Mouse (Mus musculus): ENCODE measurements around the gene Clcn6.

Gene Clcn6

GRCm38 (mm10) chr4:148038600-148039253 lies at the start of gene Clcn6, which contains the start of gene Mthfr:
Gene Clcn6, minus strand, starts transcription at chr4:148038821.
Gene Mthfr, plus strand, starts transcription at chr4:148039077.
- peak; percentile 100 for DNase-seq

- peak; percentile 95 to 97 for DNase-seq
Measured at GRCm38 (mm10) chr4:148087907-148088527, 49.4 kb upstream of the Clcn6 start, which contains the start of gene Agtrap. Gene Agtrap, minus strand, starts transcription at chr4:148088031.

- no peak for DNase-seq
Measured at GRCm38 (mm10) chr4:148087091-148087906, 48.7 kb upstream of the Clcn6 start.

GRCm38 (mm10) chr4:148085907-148086305 lies 47.3 kb upstream of the Clcn6 start:
- DNase-seq: no peak

GRCm38 (mm10) chr4:148085131-148085906 lies 46.7 kb upstream of the Clcn6 start:
- DNase-seq: no peak

GRCm38 (mm10) chr4:148084261-148084714 lies 45.7 kb upstream of the Clcn6 start:
- no peak for DNase-seq

GRCm38 (mm10) chr4:148083176-148083899 lies 44.7 kb upstream of the Clcn6 start:
- DNase-seq: no peak

- DNase-seq: peak; percentile 73 to 87
Measured at GRCm38 (mm10) chr4:148082257-148083044, 43.8 kb upstream of the Clcn6 start.

GRCm38 (mm10) chr4:148081201-148081600 lies 42.6 kb upstream of the Clcn6 start:
- DNase-seq: peak in 1 of 2 experiments; percentile 38

- DNase-seq: peak; percentile 76
Measured at GRCm38 (mm10) chr4:148080597-148080973, 42.0 kb upstream of the Clcn6 start.

GRCm38 (mm10) chr4:148079944-148080596 lies 41.4 kb upstream of the Clcn6 start:
- DNase-seq: peak in 1 of 2 experiments; percentile 48

- no peak for DNase-seq
Measured at GRCm38 (mm10) chr4:148079212-148079611, 40.6 kb upstream of the Clcn6 start.

- DNase-seq: no peak
Measured at GRCm38 (mm10) chr4:148075881-148076280, 37.3 kb upstream of the Clcn6 start.

GRCm38 (mm10) chr4:148075259-148075658 lies 36.6 kb upstream of the Clcn6 start:
- DNase-seq: peak; percentile 63 to 67

- DNase-seq: peak in 1 of 2 experiments; percentile 44
Measured at GRCm38 (mm10) chr4:148074521-148075189, 36.0 kb upstream of the Clcn6 start.

- peak in 1 of 2 experiments; percentile 4 for DNase-seq
Measured at GRCm38 (mm10) chr4:148071508-148071907, 32.9 kb upstream of the Clcn6 start.

GRCm38 (mm10) chr4:148069602-148070218 lies 31.1 kb upstream of the Clcn6 start:
- no peak for DNase-seq

GRCm38 (mm10) chr4:148067346-148067745 lies 28.7 kb upstream of the Clcn6 start:
- DNase-seq: peak in 1 of 2 experiments; percentile 4

GRCm38 (mm10) chr4:148066401-148066744 lies 27.8 kb upstream of the Clcn6 start:
- DNase-seq: peak in 1 of 2 experiments; percentile 18

Data from cerebellum, postnatal 14 days (tissue).